Mouse (Mus musculus): Measurements from ENCODE around the gene Pced1b. TPM values are rescaled to one million over a fixed set of nuclear protein-coding genes. Genes with fewer than 3 reads are reported as not detected.
"Not testable (repeated sequence)": the region's sequence is repeated elsewhere in the genome, so short reads cannot be mapped to it uniquely, and the experiment has no call there.

Pced1b gene
- 11.3 and 19.4 TPM in 2 replicates for total RNA-seq (2015; ENCODE audit: low replicate concordance)
- 6.0 and 17.7 TPM in 2 replicates for total RNA-seq (2017; ENCODE audit: low replicate concordance)

DNA sequence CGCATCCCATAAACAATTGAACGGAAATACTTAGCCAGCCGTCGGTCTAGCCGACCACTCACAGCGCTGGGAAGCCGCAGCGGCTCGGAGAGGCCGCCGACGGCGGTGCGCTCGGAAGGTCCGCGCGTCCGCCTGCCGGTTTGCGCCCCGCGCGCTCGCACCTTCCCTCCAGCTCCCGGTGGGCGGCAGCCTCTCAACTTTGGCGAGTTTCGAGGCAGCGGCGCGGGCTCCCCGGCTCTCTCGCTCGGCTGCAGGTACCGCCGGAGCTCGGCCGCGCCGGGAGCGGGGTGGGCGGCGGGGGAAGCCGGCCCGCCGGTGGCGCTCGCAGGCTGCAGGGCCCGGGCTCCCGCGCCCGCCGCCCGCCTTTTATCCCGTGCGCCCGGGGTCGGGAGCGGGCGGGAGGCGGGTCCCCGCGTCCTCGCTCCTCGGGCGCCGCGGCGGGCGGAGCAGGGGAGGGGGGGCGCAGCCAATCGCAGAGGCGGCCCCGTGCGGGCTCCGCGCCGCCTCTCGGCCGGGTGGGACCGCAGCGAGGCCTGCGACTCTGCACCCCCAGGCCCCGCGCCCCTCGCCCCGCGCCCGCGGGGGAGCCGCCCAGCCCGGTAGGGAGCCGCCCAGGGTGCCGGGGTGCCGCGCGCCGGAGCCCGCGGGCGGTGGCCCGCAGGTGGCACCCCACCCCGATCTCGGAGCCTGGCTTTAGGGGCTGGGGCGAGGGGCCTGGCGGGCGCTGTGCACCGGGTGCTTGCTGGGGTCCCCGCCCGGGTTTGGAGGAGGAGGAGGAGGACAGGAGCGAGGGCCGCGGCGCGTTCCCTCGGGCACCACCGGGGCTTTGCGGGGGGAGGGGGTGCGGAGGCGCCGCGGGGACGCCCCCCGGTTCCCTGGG, at the start of gene Pced1b, which contains the start of gene Amigo2:
TSS of gene Pced1b (plus strand) at position 197 of the 880 bp plus-strand sequence.
TSS of gene Amigo2 (minus strand) at position 377 of the 880 bp plus-strand sequence.
- no peak for ATAC-seq (replicated peaks; ENCODE audit: low FRiP score, poor library complexity, severe bottlenecking)

DNA sequence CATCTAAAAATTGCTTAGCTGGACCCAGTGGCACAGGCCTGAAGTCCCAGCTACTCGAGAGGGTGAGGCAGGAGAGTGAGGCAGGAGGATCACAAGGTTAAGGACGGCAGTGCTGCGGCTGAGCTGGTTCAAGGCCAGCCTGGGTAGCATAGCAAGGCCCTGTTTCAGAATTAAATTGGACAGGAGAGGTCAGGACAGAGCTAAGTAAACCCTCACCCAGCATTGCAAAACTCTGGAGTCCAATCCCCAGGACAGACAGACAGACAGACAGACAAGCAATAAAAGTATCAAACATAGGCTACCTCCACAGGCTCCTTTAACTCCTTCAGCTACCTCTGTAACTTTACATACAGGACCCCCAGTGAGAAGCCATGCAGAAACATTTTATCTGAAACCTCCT, 42.0 kb upstream of the Pced1b start:
- ATAC-seq (replicated peaks; ENCODE audit: low FRiP score, poor library complexity, severe bottlenecking) = no peak

- no peak for ATAC-seq (replicated peaks; ENCODE audit: low FRiP score, poor library complexity, severe bottlenecking)
These were observed 41.1 kb upstream of the Pced1b start for GRCm38 (mm10) chr15:97205776-97206175.

GRCm38 (mm10) chr15:97206506-97206905, 40.4 kb upstream of the Pced1b start:
- ATAC-seq (replicated peaks; ENCODE audit: low FRiP score, poor library complexity, severe bottlenecking) = no peak

- not testable (repeated sequence) for ATAC-seq (replicated peaks; ENCODE audit: low FRiP score, poor library complexity, severe bottlenecking)
These were observed 37.2 kb upstream of the Pced1b start for GRCm38 (mm10) chr15:97209754-97210153.

- ATAC-seq (replicated peaks; ENCODE audit: low FRiP score, poor library complexity, severe bottlenecking) = no peak
These were observed 34.1 kb upstream of the Pced1b start for GRCm38 (mm10) chr15:97212501-97213477.

GRCm38 (mm10) chr15:97216843-97217242, 30.1 kb upstream of the Pced1b start:
- no peak for ATAC-seq (replicated peaks; ENCODE audit: low FRiP score, poor library complexity, severe bottlenecking)

DNA sequence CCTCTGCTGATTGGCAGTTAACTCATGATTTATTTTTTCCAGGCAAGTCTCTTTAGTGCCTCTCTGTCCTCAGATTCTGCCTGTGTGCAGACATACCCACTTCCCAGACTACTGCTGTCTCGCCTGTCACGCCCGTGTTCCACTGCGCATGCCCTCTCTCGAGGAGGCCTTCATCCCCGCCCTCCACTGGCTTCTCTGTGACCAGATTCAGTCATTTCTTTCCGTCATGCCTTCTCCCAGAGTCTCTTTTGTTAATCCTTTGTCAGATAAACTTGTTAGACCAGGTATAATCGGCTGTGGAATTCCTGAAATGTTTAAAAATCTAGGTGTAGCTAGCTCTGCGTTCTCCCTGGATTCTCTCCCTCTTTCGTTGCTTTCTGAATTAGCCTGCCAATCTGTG, 23.5 kb upstream of the Pced1b start:
- ATAC-seq (replicated peaks; ENCODE audit: low FRiP score, poor library complexity, severe bottlenecking) = no peak

DNA sequence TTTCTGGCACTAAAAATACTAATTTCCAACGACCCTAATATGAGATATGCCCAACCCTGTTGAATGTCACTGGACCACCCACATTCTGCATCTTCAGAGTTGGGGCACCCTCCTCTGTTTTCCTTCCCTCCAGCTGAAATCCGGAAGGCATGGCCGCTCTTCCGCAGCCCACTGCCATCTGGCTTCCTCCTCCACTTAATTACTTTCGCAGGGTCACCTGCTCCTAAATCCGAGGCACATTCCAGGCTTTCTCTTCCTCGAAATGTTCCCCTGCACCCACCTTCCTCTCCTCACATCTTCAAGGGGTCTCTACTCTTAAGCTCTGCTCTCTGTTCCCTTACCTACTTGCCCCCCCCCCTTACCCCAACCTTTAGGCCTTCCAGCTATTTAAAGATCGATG, 22.9 kb upstream of the Pced1b start:
- ATAC-seq (replicated peaks; ENCODE audit: low FRiP score, poor library complexity, severe bottlenecking) = no peak

DNA sequence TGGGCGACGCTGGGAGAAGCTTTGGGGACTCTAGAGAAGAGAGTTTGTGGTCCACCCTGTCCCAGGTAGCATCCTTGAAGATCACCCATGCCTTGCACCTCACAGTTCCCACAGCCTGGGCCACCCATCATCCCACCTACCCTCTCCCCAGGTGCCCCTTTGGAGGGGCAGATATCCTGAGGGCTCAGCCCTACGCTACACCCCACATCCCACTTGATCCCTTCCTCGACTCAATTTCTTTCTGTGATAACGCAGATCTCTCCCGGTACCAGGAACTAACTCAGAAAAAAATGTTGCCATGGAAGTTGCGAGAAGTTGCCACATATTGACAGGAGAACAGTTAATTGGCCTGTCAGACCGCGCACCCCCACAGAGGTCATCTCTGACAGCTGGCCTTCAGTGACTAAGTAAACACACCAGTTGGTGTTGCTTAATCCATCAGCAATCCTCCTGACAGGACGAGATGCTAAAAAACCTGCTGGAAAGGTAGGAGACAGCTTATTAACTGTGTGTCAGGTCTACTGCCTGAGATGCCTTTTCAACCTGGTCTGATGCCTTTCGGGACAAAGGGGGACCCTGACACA, 17.3 kb upstream of the Pced1b start:
- no peak for ATAC-seq (replicated peaks; ENCODE audit: low FRiP score, poor library complexity, severe bottlenecking)

GRCm38 (mm10) chr15:97234076-97234475, 12.8 kb upstream of the Pced1b start:
- ATAC-seq (replicated peaks; ENCODE audit: low FRiP score, poor library complexity, severe bottlenecking) = no peak

- peak; percentile 72 for ATAC-seq (replicated peaks; ENCODE audit: low FRiP score, poor library complexity, severe bottlenecking)
These were observed 11.7 kb upstream of the Pced1b start for GRCm38 (mm10) chr15:97235183-97235582.

DNA sequence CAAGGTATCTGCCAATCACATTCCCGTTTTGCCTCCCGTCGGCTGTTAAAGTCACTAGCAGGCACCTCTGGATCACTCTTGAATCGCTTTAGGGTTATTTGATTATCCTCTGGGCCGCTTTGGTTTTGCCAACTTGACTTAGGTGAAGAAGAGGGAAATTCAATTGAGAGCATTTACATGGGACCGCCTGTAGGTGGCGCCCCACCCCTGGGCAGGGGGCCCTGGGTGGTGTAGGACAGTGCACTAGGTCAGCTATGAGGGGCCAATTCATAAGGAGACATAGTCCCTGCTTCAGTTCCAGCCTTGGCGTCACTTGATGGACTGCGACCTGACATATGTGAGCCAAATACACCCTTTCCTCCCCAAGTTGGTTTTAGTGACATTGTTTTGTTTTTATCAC, 10.0 kb upstream of the Pced1b start:
- no peak for ATAC-seq (replicated peaks; ENCODE audit: low FRiP score, poor library complexity, severe bottlenecking)

GRCm38 (mm10) chr15:97245392-97245791, 1.5 kb upstream of the Pced1b start:
- ATAC-seq (replicated peaks; ENCODE audit: low FRiP score, poor library complexity, severe bottlenecking) = no peak

DNA sequence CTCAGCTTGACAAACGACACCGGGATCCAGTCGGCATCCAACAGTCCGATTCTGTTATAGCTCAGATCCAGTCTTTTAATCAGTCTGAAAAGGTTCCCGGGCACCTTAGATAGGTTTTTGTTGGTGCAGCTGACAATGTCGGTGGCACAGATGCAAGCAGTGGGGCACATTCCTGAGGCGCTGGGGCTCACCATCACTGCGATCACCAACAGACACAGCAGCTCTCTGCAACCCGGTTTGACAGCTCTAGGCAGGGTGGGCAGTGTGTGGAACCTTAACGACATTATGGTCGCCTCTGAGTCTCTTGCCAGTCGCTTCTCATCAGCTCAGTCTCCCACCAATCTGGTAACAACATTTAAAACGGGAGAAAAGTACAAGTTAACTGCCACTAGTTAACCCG, 651 bp upstream of the Pced1b start:
- no peak for ATAC-seq (replicated peaks; ENCODE audit: low FRiP score, poor library complexity, severe bottlenecking)

- ATAC-seq (replicated peaks; ENCODE audit: low FRiP score, poor library complexity, severe bottlenecking) = no peak
These were observed 869 bp downstream of the Pced1b start for GRCm38 (mm10) chr15:97247791-97248161.

DNA sequence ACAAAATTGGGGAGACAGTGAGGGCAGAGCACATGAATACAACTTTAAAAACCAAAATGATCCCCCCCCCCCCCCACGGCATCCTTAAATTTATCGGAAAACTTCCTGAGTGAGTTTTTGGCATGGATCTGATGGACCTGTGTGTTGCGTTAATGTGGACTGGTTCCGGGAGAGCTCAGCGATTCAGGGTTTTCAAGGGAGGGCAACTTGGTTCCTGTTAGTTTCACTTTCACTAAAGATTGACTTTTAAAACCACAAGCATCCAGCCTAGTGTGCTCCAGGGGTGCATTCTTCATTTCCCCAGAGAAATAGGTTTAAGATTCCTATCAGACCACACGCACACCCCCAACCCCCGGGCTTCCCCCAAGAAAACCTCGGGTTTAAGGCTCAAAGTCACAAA, 1.4 kb downstream of the Pced1b start:
- ATAC-seq (replicated peaks; ENCODE audit: low FRiP score, poor library complexity, severe bottlenecking) = no peak

DNA sequence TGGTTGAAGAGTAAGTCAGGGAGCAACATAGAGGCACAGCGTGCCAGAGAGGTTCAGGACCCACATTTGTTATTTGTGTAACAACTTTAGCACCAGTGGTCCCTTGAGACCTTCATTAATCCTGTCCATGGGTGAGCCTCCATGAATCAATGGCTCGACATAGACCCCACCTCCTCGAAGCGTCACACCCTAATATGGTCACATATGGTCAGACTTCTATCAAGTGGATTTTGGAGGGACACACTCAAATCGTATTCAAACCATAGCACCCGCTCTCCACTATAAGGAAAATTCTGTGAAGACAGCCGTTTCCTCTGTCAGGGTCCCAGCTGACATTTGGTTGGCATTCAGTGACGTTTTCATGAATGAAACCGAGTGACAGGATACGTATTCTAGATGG, 2.4 kb downstream of the Pced1b start:
- ATAC-seq (replicated peaks; ENCODE audit: low FRiP score, poor library complexity, severe bottlenecking) = no peak

DNA sequence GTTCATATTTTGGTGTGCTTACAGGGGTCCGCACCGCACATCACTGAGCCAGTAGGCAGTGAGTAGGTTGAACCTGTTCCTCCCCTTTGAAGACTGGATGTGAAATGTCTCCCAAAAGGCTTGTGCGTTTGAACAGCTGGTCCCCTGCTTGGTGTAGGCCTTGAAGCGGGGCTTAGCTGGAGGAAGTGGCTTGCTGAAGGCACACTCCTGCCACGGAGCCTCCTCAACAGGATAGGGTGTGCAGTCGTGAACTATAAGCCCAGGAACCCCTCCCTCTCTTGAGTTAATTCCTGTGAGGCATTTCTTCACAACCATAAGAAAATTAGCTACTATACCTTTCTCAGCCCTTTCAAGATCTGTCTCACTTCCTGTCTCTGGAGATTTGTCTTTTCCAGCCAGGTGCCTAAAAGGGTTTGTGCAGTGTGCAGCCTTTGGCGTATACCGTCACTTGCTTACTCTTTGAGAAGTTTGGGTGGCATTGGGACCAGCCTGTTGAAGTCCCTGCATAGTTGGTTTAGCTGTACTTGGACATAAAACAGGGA, 5.7 kb downstream of the Pced1b start:
- ATAC-seq (replicated peaks; ENCODE audit: low FRiP score, poor library complexity, severe bottlenecking) = no peak

DNA sequence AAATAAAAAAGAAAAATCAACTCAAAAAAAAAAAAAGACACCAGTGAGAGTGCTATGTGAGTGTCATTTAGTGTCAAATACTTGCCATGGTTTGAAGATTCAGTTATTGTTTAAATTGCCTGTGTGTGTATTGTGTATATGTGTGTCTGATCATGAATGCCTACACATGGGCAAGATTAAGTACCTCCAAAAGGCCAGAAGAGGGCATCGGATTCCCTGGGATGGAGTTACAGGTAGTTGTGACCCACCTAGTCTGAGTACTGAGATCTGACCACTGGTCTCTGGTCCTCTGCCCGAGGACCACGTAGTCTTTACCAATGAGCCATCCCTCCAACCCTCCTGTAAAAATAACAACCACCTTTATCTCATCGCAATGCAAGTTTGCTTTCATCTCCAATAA, 7.5 kb downstream of the Pced1b start:
- ATAC-seq (replicated peaks; ENCODE audit: low FRiP score, poor library complexity, severe bottlenecking) = no peak
